ENCODE assay signal across 10 mouse cellular contexts in genomic region chr3:85679960-85680359, GRCm38 (mm10).
"Had no signal": no experiment of that assay in that cellular context is flagged by ENCODE, and none has a peak within 500 bp of the region (broad histone marks: within the 10 kb centered on the region; RNA-seq: fewer than 3 reads in every experiment).

No protein-coding gene starts in this region.

- H3K4me2 ChIP-seq: midbrain, embryonic 15.5 days; neural tube, embryonic 12.5 days had no signal

- H3K36me3 ChIP-seq: limb, embryonic 10.5 days; midbrain, embryonic 15.5 days; neural tube, embryonic 12.5 days had no signal

- H3K4me1 ChIP-seq: midbrain, embryonic 15.5 days; neural tube, embryonic 12.5 days had no signal

- DNase-seq: kidney, adult 9 months; kidney, postnatal 4 days; lung, adult 18-20 months; thymus, postnatal 4 days had no signal

- H3K4me3 ChIP-seq: left cerebral cortex, adult 2 months; limb, embryonic 10.5 days; midbrain, embryonic 15.5 days; neural tube, embryonic 12.5 days had no signal

- H3K9ac ChIP-seq: midbrain, embryonic 15.5 days; neural tube, embryonic 12.5 days had no signal

- H3K27me3 ChIP-seq: midbrain, embryonic 15.5 days; neural tube, embryonic 12.5 days had no signal

- H3K27ac ChIP-seq: kidney, postnatal 0 days; midbrain, embryonic 15.5 days; neural tube, embryonic 12.5 days; stomach, postnatal 0 days had no signal

- H3K9me3 ChIP-seq: limb, embryonic 10.5 days; midbrain, embryonic 15.5 days; neural tube, embryonic 12.5 days had no signal

- ATAC-seq: midbrain, embryonic 15.5 days had no signal
